Mouse (Mus musculus): ENCODE results near the gene Gm13279.
"Not testable (repeated sequence)": the region's sequence is repeated elsewhere in the genome, so short reads cannot be mapped to it uniquely, and the experiment has no call there.

Gene Gm13279

GRCm38 (mm10) chr4:88799365-88799764, 2.2 kb downstream of the Gm13279 start, which contains the start of gene Gm13285:
Gene Gm13285 (plus strand): TSS chr4:88799665.
- DNase-seq = not testable (repeated sequence)

- DNase-seq = not testable (repeated sequence)
These were observed 5.8 kb downstream of the Gm13279 start, which contains the start of gene Gm13287 for GRCm38 (mm10) chr4:88802954-88803353. Gene Gm13287 (plus strand): TSS chr4:88803254.

- not testable (repeated sequence) for DNase-seq
These were observed 8.0 kb downstream of the Gm13279 start, which contains the start of gene Gm13288 for GRCm38 (mm10) chr4:88805231-88805630. Gene Gm13288 (plus strand): TSS chr4:88805531.

GRCm38 (mm10) chr4:88805761-88806160, 8.6 kb downstream of the Gm13279 start:
- DNase-seq = peak; percentile 23 to 33

- DNase-seq = no peak
These were observed 18.7 kb downstream of the Gm13279 start, which contains the start of gene Ifna7 for GRCm38 (mm10) chr4:88815928-88816327. Gene Ifna7 (plus strand): TSS chr4:88816228.

GRCm38 (mm10) chr4:88819659-88820058, 22.5 kb downstream of the Gm13279 start, which contains the start of gene Ifna11:
Gene Ifna11 (plus strand): TSS chr4:88819959.
- DNase-seq = no peak

GRCm38 (mm10) chr4:88822995-88823394, 25.8 kb downstream of the Gm13279 start:
- peak in 1 of 2 experiments; percentile 7 for DNase-seq

- DNase-seq = not testable (repeated sequence)
These were observed 29.9 kb downstream of the Gm13279 start, which contains the start of gene Ifna6 for GRCm38 (mm10) chr4:88827116-88827515. Gene Ifna6 (plus strand): TSS chr4:88827416.

GRCm38 (mm10) chr4:88830523-88830922, 33.3 kb downstream of the Gm13279 start:
- peak in 1 of 2 experiments; percentile 22 for DNase-seq

GRCm38 (mm10) chr4:88835225-88835624, 38.0 kb downstream of the Gm13279 start, which contains the start of gene Ifna5:
Gene Ifna5 (plus strand): TSS chr4:88835525.
- DNase-seq = not testable (repeated sequence)

- DNase-seq = peak in 1 of 2 experiments; percentile 14
These were observed 41.6 kb downstream of the Gm13279 start for GRCm38 (mm10) chr4:88838828-88839227.

- no peak for DNase-seq
These were observed 42.9 kb downstream of the Gm13279 start for GRCm38 (mm10) chr4:88840058-88840457.

GRCm38 (mm10) chr4:88841438-88841911, 44.3 kb downstream of the Gm13279 start, which contains the start of gene Ifna4:
Gene Ifna4 (plus strand): TSS chr4:88841861.
- DNase-seq = no peak

GRCm38 (mm10) chr4:88845334-88845733, 48.1 kb downstream of the Gm13279 start:
- no peak for DNase-seq
